Mouse (Mus musculus) stomach, embryonic 16.5 days (tissue): Measurements from ENCODE around the gene Fam107a. TPM values are rescaled to one million over a fixed set of nuclear protein-coding genes. Genes with fewer than 3 reads are reported as not detected.

Source experiments
- ATAC-seq: fragments of 200-750 bp; cut with Nextera tagmentation; 2 replicates; pipeline ENCODE4 v1.8.0; 2017; ENCODE audit warnings: moderate number of reproducible peaks, moderate TSS enrichment; ENCODE audit not compliant: insufficient read depth, low FRiP score
- H3K27ac ChIP-seq: fragments of 300-500 bp; sonication (generic); 2 replicates; pipeline ENCODE4 v1.5.1; 2014; ENCODE audit warnings: low read length
- H3K27me3 ChIP-seq: fragments of 300-500 bp; sonication (generic); 2 replicates; pipeline ENCODE4 v1.6.1; 2014; ENCODE audit warnings: low read length, control low read depth, mixed read lengths; ENCODE audit not compliant: control insufficient read depth, insufficient read depth
- H3K36me3 ChIP-seq: fragments of 300-500 bp; sonication (generic); 2 replicates; pipeline ENCODE4 v1.6.1; 2014; ENCODE audit warnings: low read length; ENCODE audit not compliant: control insufficient read depth, insufficient read depth
- H3K4me1 ChIP-seq: fragments of 300-500 bp; sonication (generic); 2 replicates; pipeline ENCODE4 v1.6.1; 2014; ENCODE audit warnings: low read length, control low read depth, mixed read lengths; ENCODE audit not compliant: control insufficient read depth, insufficient read depth
- H3K4me2 ChIP-seq: fragments of 300-500 bp; sonication (generic); 2 replicates; pipeline ENCODE4 v1.6.1; 2014; ENCODE audit warnings: low read depth, low read length, mixed read lengths
- H3K4me3 ChIP-seq: fragments of 300-500 bp; sonication (generic); replicated peaks from 2 replicates; pipeline ENCODE4 v1.5.1; 2014; ENCODE audit warnings: mild to moderate bottlenecking, low read length
- H3K9ac ChIP-seq: fragments of 300-500 bp; sonication (generic); 2 replicates; pipeline ENCODE4 v1.6.1; 2014; ENCODE audit warnings: low read length
- H3K9me3 ChIP-seq: fragments of 300-500 bp; sonication (generic); replicated peaks from 2 replicates; pipeline ENCODE4 v1.6.1; 2016; ENCODE audit warnings: low read length, control low read depth; ENCODE audit not compliant: control insufficient read depth
- WGBS: fragments of 180-500 bp; shearing (Covaris S2); extraction: QIAGEN DNeasy Blood & Tissue Kit; methylation state at CpG from one replicate; pipeline ENCODE4 v1.1.7; 2014; 5-methylcytosine and 5-hydroxymethylcytosine counted together
- polyA plus RNA-seq: library from polyadenylated mRNA; unstranded; fragments of >200 nt; fragmentation: Nextera tagmentation; extraction: Ambion mirVana; gene quantifications from 2 replicates; pipeline ENCODE4 v1.2.1, GENCODE M21; 2015

Gene Fam107a
- polyA plus RNA-seq, 1 experiment from 2014 or later, result 0.25 TPM

DNA sequence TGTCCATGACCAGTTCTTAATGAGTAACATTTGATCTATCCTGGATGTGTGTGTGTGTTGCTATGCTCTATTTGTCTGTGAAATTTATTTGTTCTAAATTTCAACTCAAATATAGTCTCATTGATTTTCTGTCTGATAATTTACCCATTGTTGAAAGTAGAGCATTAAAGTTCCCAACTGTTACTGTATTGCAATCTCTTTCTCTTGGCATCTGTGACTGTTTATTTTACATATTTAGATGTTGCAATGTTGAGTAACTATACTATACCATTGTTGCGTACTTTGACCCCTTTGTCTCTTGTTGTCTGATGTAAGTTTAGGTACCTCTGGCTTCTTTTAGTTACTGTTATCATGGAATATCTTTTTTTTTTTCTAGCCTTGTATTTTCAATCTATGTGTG is 53.4 kb downstream of the Fam107a start:
- no peak for ATAC-seq
- no peak overlapping the region for H3K27ac ChIP-seq
- WGBS, result 95% methylated on average over 1 of the region's 1 CpGs
- no peaks in the 10 kb centered on the region for H3K4me1 ChIP-seq
- H3K4me2 ChIP-seq, result no peak overlapping the region
- H3K27me3 ChIP-seq, result no peaks in the 10 kb centered on the region
- H3K9ac ChIP-seq, result no peak overlapping the region
- no peak overlapping the region for H3K4me3 ChIP-seq
- no peaks in the 10 kb centered on the region for H3K9me3 ChIP-seq
- H3K36me3 ChIP-seq, result no peaks in the 10 kb centered on the region

DNA sequence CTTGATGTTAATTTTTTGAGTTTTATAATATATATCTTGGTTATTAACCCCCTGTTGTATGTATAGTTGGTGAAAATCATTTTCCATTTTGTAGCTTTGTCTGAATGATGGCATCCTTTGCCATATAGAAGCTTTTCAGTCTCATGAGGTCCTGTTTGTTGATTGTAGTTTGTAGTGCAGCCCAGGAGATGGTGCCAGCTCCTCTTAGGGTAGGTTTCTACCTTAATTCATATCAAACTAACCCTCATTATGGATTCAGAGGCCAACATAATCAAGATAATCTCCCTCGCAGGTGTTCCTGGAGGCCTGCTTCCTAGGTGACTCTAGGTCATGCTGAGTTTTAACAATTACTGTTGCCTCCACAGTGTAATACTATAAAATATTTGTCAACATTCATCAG is 55.6 kb downstream of the Fam107a start:
- Histone ChIP-seq H3K4me1 (no peaks in the 10 kb centered on the region), H3K9me3 (no peaks in the 10 kb centered on the region), H3K4me3 (no peak overlapping the region), H3K4me2 (no peak overlapping the region), H3K27ac (no peak overlapping the region), H3K36me3 (no peaks in the 10 kb centered on the region), H3K9ac (no peak overlapping the region), H3K27me3 (no peaks in the 10 kb centered on the region)
- whole genome bisulfite sequencing, result 52% methylated on average over 1 of the region's 1 CpGs
- ATAC-seq, result no peak

DNA sequence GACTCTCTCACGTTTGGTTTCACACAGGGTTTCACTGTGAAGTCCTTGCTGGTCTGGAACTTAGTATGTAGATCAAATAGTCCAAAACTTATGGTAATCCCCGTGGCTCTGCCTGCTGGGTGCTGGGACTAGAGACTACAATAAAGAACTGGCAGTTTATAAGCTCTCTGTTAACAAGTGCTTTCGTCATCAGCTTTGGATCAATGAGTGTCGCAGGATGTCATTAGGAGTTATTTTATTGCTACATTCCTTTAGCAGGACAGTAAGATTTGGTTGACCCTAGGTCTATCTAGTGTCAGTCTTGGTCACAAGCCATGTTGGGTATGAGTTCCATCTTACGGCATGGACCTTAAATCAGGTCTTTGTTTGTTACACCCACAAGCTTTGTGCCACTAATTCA is 57.6 kb downstream of the Fam107a start:
- WGBS, result 74% methylated on average over 5 of the region's 5 CpGs
- no peaks in the 10 kb centered on the region for H3K4me1 ChIP-seq
- H3K4me2 ChIP-seq, result no peak overlapping the region
- no peak overlapping the region for H3K9ac ChIP-seq
- no peaks in the 10 kb centered on the region for H3K36me3 ChIP-seq
- no peaks in the 10 kb centered on the region for H3K27me3 ChIP-seq
- no peaks in the 10 kb centered on the region for H3K9me3 ChIP-seq
- no peak overlapping the region for H3K27ac ChIP-seq
- ATAC-seq, result no peak
- H3K4me3 ChIP-seq, result no peak overlapping the region

DNA sequence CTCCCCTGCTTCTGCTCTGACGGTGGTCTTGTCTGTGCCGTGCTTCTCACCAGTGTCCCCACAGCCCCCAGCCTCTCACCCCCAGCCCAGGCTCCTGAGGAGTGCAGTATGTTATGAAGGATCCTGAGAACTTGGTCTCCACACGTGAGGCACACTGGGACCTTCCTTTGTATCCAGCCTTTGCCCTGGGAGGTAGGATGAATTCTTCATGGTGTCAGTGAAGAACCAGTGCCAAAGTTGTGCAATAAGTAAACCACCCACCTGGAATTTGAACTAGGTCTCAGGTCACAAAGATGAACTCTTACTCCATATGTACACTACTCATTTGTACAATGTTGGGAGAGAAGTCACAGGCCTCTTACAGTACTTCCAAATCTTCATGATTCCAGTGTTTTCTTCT is 58.7 kb downstream of the Fam107a start, which contains the start of gene Acox2:
Gene Acox2, minus strand, starts transcription at position 188 of the 400 bp plus-strand sequence.
- Histone ChIP-seq H3K4me3 (no peak within 1 kb of the TSS), H3K27ac (no peak within 1 kb of the TSS), H3K9me3 (no peaks in the 10 kb centered on the region), H3K9ac (no peak within 1 kb of the TSS), H3K27me3 (no peaks in the 10 kb centered on the region), H3K4me2 (no peak within 1 kb of the TSS), H3K4me1 (no peaks in the 10 kb centered on the region), H3K36me3 (no peaks in the 10 kb centered on the region)
- 86% methylated on average over 3 of the region's 3 CpGs for WGBS
- no peak for ATAC-seq

DNA sequence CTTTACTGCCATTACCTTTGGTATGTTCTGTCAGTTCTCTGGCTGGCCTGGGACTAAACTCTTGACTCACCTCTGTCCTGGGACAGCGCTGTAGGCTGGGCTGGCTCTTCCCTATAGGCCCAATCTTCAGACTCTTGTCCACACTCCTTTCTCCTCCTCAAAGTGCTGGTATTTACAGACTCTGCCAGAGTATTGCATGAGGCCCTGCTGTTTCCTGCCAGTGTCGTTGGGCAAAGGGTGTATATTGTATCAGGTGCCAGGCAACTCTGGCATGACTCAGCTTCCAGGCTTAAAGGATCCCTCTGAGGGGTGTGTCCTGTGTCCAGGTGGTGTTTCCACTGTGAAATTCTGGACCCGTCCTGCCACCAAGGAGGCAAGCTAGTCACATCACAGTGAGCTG is 59.1 kb downstream of the Fam107a start:
- no peak overlapping the region for H3K9ac ChIP-seq
- H3K4me1 ChIP-seq, result no peaks in the 10 kb centered on the region
- H3K36me3 ChIP-seq, result no peaks in the 10 kb centered on the region
- no peak overlapping the region for H3K4me2 ChIP-seq
- no peak overlapping the region for H3K27ac ChIP-seq
- no peak overlapping the region for H3K4me3 ChIP-seq
- H3K27me3 ChIP-seq, result no peaks in the 10 kb centered on the region
- peak; percentile 59; the same call in 1 of the 2 replicates for ATAC-seq
- WGBS, result 63% methylated on average over 3 of the region's 3 CpGs
- no peaks in the 10 kb centered on the region for H3K9me3 ChIP-seq

DNA sequence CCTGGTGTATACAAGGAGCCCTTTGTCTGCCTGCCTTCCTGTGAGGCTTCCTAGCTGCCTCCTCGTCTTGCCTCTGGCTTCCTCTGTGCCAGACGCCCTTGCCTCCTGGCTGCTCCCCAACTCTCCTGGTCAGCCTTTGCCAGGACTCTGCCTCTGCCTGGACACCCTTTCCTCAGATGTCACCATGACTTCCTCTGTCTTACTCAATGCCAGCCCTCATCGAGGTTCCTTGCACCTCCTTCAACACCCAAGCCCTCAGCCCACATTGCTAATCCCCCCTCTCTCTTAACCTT is 59.5 kb downstream of the Fam107a start:
- WGBS, result 38% methylated on average over 3 of the region's 3 CpGs
- Histone ChIP-seq H3K9me3 (no peaks in the 10 kb centered on the region), H3K36me3 (no peaks in the 10 kb centered on the region), H3K27me3 (peaks cover 4% of the 10 kb centered on the region; the same call in 1 of the 2 replicates), H3K4me1 (no peaks in the 10 kb centered on the region), H3K9ac (no peak overlapping the region), H3K4me3 (no peak overlapping the region), H3K27ac (no peak overlapping the region), H3K4me2 (no peak overlapping the region)
- ATAC-seq, result 0 out of 2 replicates have a peak, but pooled peaks have one; percentile 18

DNA sequence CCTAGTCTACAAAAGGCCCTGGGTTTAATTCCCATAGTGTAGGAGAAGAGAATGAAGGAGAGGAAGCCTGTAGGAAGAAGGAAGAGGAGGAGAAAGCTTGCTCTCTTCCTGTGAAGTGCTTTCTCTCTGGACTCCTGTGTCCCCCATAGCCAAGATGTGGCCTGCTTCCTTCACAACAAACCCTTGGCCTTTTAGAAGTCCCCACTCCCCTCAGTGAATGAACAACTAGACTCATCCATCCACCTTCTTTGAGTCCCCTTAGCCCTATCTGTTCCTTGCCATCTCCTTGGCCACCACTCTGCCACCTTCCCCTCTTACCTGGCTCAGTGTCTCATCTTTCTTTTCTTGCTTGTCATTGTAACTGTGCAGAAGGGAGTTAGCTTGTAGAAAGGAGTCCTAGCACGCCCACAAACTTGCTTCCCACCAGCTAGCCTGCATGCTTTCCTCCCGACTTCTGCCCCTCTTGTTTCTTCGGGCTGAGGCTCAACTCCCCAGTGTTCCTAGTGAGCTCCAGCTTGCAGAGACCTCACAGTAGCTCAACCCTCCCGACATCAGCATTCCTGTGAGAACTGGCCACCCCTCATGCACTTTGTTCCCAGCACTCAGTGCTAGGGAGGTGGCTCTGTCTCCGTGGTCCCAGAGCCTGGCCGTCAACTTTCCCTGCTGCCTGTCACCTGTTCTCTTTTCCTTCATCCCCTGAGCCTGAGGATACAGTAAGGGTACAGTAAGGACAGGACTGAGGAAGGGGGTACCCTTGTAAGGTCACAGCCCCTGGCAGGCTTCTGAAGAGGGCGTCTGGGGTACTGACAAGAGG is 60.1 kb downstream of the Fam107a start:
- Histone ChIP-seq H3K9ac (no peak overlapping the region), H3K27me3 (peaks cover 5% of the 10 kb centered on the region; the same call in 1 of the 2 replicates), H3K4me3 (no peak overlapping the region), H3K27ac (no peak overlapping the region), H3K9me3 (no peaks in the 10 kb centered on the region), H3K36me3 (no peaks in the 10 kb centered on the region), H3K4me2 (no peak overlapping the region), H3K4me1 (no peaks in the 10 kb centered on the region)
- 45% methylated on average over 7 of the region's 7 CpGs for WGBS
- ATAC-seq, result 0 out of 2 replicates have a peak, but pooled peaks have one; percentile 12

DNA sequence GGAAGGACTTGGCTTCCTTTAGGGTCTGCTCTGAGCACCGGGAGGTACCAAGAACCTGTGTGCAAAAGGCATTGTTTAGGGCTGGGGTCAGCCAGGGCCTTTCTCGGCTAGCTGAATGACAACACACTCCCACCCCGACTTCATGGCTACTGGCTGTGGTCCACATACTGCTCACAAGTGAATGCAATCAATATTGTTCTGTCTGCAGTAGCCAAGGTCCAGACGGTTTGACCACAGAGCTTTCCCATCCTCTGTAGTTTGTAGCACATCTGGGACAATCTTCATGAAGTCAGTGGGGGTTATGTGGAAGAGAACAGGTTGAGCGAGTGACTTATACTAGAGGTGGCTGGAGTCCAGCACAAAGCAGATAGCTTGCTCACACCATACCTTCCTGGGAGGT is 60.9 kb downstream of the Fam107a start:
- 51% methylated on average over 5 of the region's 5 CpGs for WGBS
- Histone ChIP-seq H3K9me3 (no peaks in the 10 kb centered on the region), H3K27ac (no peak overlapping the region), H3K4me2 (no peak overlapping the region), H3K4me3 (no peak overlapping the region), H3K27me3 (peaks cover 5% of the 10 kb centered on the region; the same call in 1 of the 2 replicates), H3K4me1 (no peaks in the 10 kb centered on the region), H3K36me3 (no peaks in the 10 kb centered on the region), H3K9ac (no peak overlapping the region)
- no peak for ATAC-seq

DNA sequence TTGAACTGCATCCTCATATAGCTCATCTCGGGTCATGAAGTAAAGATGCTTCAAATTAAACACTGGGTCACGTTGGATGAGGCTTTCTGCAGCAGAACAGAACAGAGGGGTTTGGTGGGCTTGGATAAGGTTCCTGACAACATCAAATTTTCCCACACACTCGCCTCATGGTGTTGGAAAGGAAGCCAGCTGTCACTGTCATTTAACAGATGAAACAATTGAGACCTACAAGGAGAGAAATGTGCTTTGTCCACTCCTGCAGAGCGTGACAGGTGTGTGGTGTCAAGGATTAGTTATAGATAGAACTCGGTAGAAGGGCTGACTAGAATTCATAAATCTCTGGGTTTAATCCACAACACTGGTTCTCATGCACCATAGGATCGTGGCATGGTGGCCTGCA is 61.8 kb downstream of the Fam107a start:
- ATAC-seq, result no peak
- no peaks in the 10 kb centered on the region for H3K36me3 ChIP-seq
- no peaks in the 10 kb centered on the region for H3K4me1 ChIP-seq
- no peak overlapping the region for H3K9ac ChIP-seq
- H3K4me3 ChIP-seq, result no peak overlapping the region
- 60% methylated on average over 6 of the region's 6 CpGs for WGBS
- no peak overlapping the region for H3K27ac ChIP-seq
- H3K9me3 ChIP-seq, result no peaks in the 10 kb centered on the region
- peaks cover 5% of the 10 kb centered on the region; the same call in 1 of the 2 replicates for H3K27me3 ChIP-seq
- no peak overlapping the region for H3K4me2 ChIP-seq
